Mouse (Mus musculus): Measurements from ENCODE around the gene Ppp1r9b.

Gene Ppp1r9b

GRCm38 (mm10) chr11:94978178-94978915, 12.5 kb upstream of the Ppp1r9b start:
- DNase-seq, result no peak

- peak; percentile 98 for DNase-seq
Measured at GRCm38 (mm10) chr11:94978947-94979346, 11.9 kb upstream of the Ppp1r9b start.

GRCm38 (mm10) chr11:94979462-94980179, 11.2 kb upstream of the Ppp1r9b start:
- no peak for DNase-seq

GRCm38 (mm10) chr11:94985140-94985539, 5.7 kb upstream of the Ppp1r9b start:
- no peak for DNase-seq

GRCm38 (mm10) chr11:94985822-94986221, 5.0 kb upstream of the Ppp1r9b start:
- no peak for DNase-seq

- no peak for DNase-seq
Measured at GRCm38 (mm10) chr11:94986435-94986834, 4.4 kb upstream of the Ppp1r9b start.

GRCm38 (mm10) chr11:94987341-94987740, 3.5 kb upstream of the Ppp1r9b start:
- DNase-seq, result no peak

- DNase-seq, result peak in 1 of 2 experiments; percentile 7
Measured at GRCm38 (mm10) chr11:94987851-94988250, 3.0 kb upstream of the Ppp1r9b start.

GRCm38 (mm10) chr11:94988780-94989561, 1.9 kb upstream of the Ppp1r9b start:
- peak in 1 of 2 experiments; percentile 18 for DNase-seq

- peak; percentile 82 to 90 for DNase-seq
Measured at GRCm38 (mm10) chr11:94989562-94990017, 1.2 kb upstream of the Ppp1r9b start.

GRCm38 (mm10) chr11:94990102-94990748, 610 bp upstream of the Ppp1r9b start:
- no peak for DNase-seq

GRCm38 (mm10) chr11:94991641-94992479, 1.0 kb downstream of the Ppp1r9b start:
- DNase-seq, result peak; percentile 55 to 58

- no peak for DNase-seq
Measured at GRCm38 (mm10) chr11:94992480-94992753, 1.6 kb downstream of the Ppp1r9b start.

GRCm38 (mm10) chr11:94992754-94993606, 2.1 kb downstream of the Ppp1r9b start:
- DNase-seq, result no peak

- no peak for DNase-seq
Measured at GRCm38 (mm10) chr11:94994208-94994814, 3.5 kb downstream of the Ppp1r9b start.

GRCm38 (mm10) chr11:94994947-94995772, 4.3 kb downstream of the Ppp1r9b start:
- DNase-seq, result no peak

GRCm38 (mm10) chr11:94996101-94996500, 5.3 kb downstream of the Ppp1r9b start:
- DNase-seq, result no peak

GRCm38 (mm10) chr11:94996984-94997383, 6.1 kb downstream of the Ppp1r9b start:
- DNase-seq, result no peak

- no peak for DNase-seq
Measured at GRCm38 (mm10) chr11:94997596-94997995, 6.8 kb downstream of the Ppp1r9b start.

All from cerebellum, postnatal 36 days (tissue).